7 mouse cellular contexts compared by ENCODE assay signal in genomic region chr9:116122969-116123589, GRCm38 (mm10). TPM values are rescaled to one million over a fixed set of nuclear protein-coding genes. Genes with fewer than 3 reads are reported as not detected.
DNase-seq lines count a peak whose midpoint lies in the region; ATAC-seq lines count a peak whose summit lies in the region.

No protein-coding gene starts in this region.

- peaks cover 27% of the 10 kb centered on the region for H3K36me3 ChIP-seq in embryonic facial prominence, embryonic 12.5 days
- no peaks in the 10 kb centered on the region for H3K36me3 ChIP-seq in limb, embryonic 11.5 days (ENCODE audit: control insufficient read depth, insufficient read depth, low read length)
- H3K36me3 ChIP-seq in forebrain, embryonic 14.5 days (ENCODE audit: control insufficient read depth, insufficient read depth, low read length) = no peaks in the 10 kb centered on the region

- no peak overlapping the region for H3K4me2 ChIP-seq in embryonic facial prominence, embryonic 12.5 days (replicated peaks)
- H3K4me2 ChIP-seq in limb, embryonic 11.5 days (ENCODE audit: low read depth, severe bottlenecking) = no peak overlapping the region
- no peak overlapping the region for H3K4me2 ChIP-seq in forebrain, embryonic 14.5 days (ENCODE audit: low read length)

- peak; percentile 36 to 60 for DNase-seq in left cerebral cortex, postnatal 25 days (ENCODE audit: low spot score in 2 of 2)
- DNase-seq in left cerebral cortex, adult 9 months (ENCODE audit: low spot score in 2 of 2) = no peak
- DNase-seq in limb, embryonic 11.5 days (ENCODE audit: low spot score) = peak; percentile 35
- DNase-seq in spleen, postnatal 36 days (ENCODE audit: low spot score in 2 of 2) = peak; percentile 77 to 79
- no peak for DNase-seq in forebrain, embryonic 14.5 days (ENCODE audit: low spot score)
- no peak for DNase-seq in gastrocnemius, adult 8-10 months (ENCODE audit: low spot score in 2 of 2)

- H3K27ac ChIP-seq in embryonic facial prominence, embryonic 12.5 days = peak overlapping the region; percentile 77
- H3K27ac ChIP-seq in limb, embryonic 11.5 days (replicated peaks; ENCODE audit: low read depth, low read length) = peak overlapping the region; percentile 42; the same call in 1 of the 2 replicates
- H3K27ac ChIP-seq in forebrain, embryonic 14.5 days (ENCODE audit: low read depth, low read length) = no peak overlapping the region

- H3K9ac ChIP-seq in embryonic facial prominence, embryonic 12.5 days = no peak overlapping the region
- H3K9ac ChIP-seq in limb, embryonic 11.5 days (ENCODE audit: low read length) = no peak overlapping the region
- H3K9ac ChIP-seq in forebrain, embryonic 14.5 days (ENCODE audit: low read length) = no peak overlapping the region

- peaks cover 34% of the 10 kb centered on the region for H3K4me1 ChIP-seq in embryonic facial prominence, embryonic 12.5 days
- peaks cover 6% of the 10 kb centered on the region; the same call in 1 of the 2 replicates for H3K4me1 ChIP-seq in limb, embryonic 11.5 days (ENCODE audit: control insufficient read depth, insufficient read depth, low read length)
- peaks cover 7% of the 10 kb centered on the region for H3K4me1 ChIP-seq in forebrain, embryonic 14.5 days (ENCODE audit: control insufficient read depth, insufficient read depth, low read length)

- no peak overlapping the region for H3K4me3 ChIP-seq in embryonic facial prominence, embryonic 12.5 days
- no peak overlapping the region for H3K4me3 ChIP-seq in limb, embryonic 11.5 days (ENCODE audit: low read depth, low read length)
- H3K4me3 ChIP-seq in forebrain, embryonic 14.5 days (ENCODE audit: low read depth, low read length) = no peak overlapping the region

- H3K9me3 ChIP-seq in embryonic facial prominence, embryonic 12.5 days = no peaks in the 10 kb centered on the region
- no peaks in the 10 kb centered on the region for H3K9me3 ChIP-seq in limb, embryonic 11.5 days (ENCODE audit: control insufficient read depth, low read length)
- H3K9me3 ChIP-seq in forebrain, embryonic 14.5 days (replicated peaks; ENCODE audit: control insufficient read depth, low read length) = no peaks in the 10 kb centered on the region

- 38% methylated on average over 9 of the region's 9 CpGs for WGBS in embryonic facial prominence, embryonic 12.5 days
- WGBS in limb, embryonic 11.5 days = 52% methylated on average over 9 of the region's 9 CpGs
- 78% methylated on average over 9 of the region's 9 CpGs for WGBS in forebrain, embryonic 14.5 days

- intact Hi-C loops in left cerebral cortex, postnatal 25 days (cut with DNase I) = no loop called here

- no peaks in the 10 kb centered on the region for H3K27me3 ChIP-seq in embryonic facial prominence, embryonic 12.5 days
- H3K27me3 ChIP-seq in limb, embryonic 11.5 days (ENCODE audit: control insufficient read depth, insufficient read depth, low read length) = no peaks in the 10 kb centered on the region
- H3K27me3 ChIP-seq in forebrain, embryonic 14.5 days (replicated peaks; ENCODE audit: control insufficient read depth, insufficient read depth, low read length) = no peaks in the 10 kb centered on the region

- ATAC-seq in embryonic facial prominence, embryonic 12.5 days (ENCODE audit: insufficient number of reproducible peaks, insufficient read depth, low FRiP score, low TSS enrichment) = peak; percentile 65; the same call in 1 of the 2 replicates
- ATAC-seq in limb, embryonic 11.5 days (ENCODE audit: insufficient number of reproducible peaks, low FRiP score, low TSS enrichment, low read depth) = no peak
- no peak for ATAC-seq in forebrain, embryonic 14.5 days

RNA-seq across cellular contexts. Expression of gene Tgfbr2, which starts 52.1 kb away (rescaled TPM):
- total RNA-seq in left cerebral cortex, postnatal 25 days (2021) = 10 to 100 TPM; 13.1 to 13.8 TPM
- polyA plus RNA-seq in embryonic facial prominence, embryonic 12.5 days (2016; fragmentation: Nextera tagmentation; extraction: Ambion mirVana) = 27.4 and 28.7 TPM in 2 replicates
- 14.8 and 15.1 TPM in 2 replicates for polyA plus RNA-seq in limb, embryonic 11.5 days (2014; fragmentation: Nextera tagmentation; extraction: Ambion mirVana)
- 5.5 and 7.7 TPM in 2 replicates for polyA plus RNA-seq in forebrain, embryonic 14.5 days (2014; fragmentation: Nextera tagmentation; extraction: Ambion mirVana)
- total RNA-seq in gastrocnemius, adult 8-10 months (2022) = 10 to 100 TPM; 15.0 to 17.6 (median 17.2) TPM

Comparison
In these comparisons a context has a peak if more than half of its experiments do, and no peak if none do; other contexts are left out.
1. DNase-seq: peak in left cerebral cortex, postnatal 25 days (2 of 2), limb, embryonic 11.5 days (single experiment) and spleen, postnatal 36 days (2 of 2); none in left cerebral cortex, adult 9 months (0 of 2), forebrain, embryonic 14.5 days (single experiment) and gastrocnemius, adult 8-10 months (0 of 2).